Mouse (Mus musculus): Measurements from ENCODE around the gene Gpx4. TPM values are rescaled to one million over a fixed set of nuclear protein-coding genes. Genes with fewer than 3 reads are reported as not detected.

Gene Gpx4
- polyA plus RNA-seq, 1 experiment = not detected

DNA sequence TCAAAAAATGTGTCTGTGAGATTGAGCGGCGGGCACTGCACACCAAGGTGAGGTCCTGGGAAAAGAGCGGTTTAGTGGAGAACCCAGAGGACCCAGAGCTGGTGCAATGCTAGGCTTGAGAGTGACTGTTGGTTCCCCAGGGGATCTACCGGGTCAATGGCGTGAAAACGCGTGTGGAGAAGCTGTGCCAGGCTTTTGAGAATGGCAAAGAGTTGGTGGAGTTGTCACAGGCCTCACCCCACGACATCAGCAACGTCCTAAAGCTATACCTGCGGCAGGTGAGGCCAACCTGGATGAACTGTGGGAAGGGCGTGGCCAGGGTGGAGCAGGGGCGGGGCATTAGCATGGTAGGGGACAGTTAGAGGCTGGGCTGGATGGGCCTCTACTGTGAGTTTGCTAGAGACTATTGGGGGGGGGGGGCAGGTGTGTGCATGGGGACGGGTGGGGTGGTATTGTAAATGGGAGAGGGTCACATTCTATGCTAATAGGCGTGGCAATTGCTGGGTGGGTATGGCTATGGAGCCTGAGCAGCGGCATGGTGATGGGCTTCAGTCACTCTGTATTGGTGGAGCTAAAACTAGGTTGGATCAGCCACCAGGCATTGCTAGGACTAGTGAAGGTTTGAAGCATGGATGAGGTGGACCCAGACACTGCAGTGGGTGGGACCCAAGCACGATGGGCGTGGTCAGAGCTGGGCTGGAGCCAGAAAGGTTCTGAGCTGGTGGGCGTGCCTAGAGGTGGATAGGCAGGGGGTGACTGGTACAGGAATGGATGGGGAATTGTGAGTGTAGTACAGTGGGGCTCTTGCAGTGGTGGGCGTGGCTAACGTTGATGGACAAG, 19.1 kb upstream of the Gpx4 start:
- no peak overlapping the region for H3K27ac ChIP-seq (ENCODE audit: insufficient read depth, low read depth, low read length)
- H3K4me3 ChIP-seq (ENCODE audit: insufficient read depth, low read depth, low read length) = no peak overlapping the region
- H3K4me1 ChIP-seq (ENCODE audit: control insufficient read depth, insufficient read depth, low read length) = no peaks in the 10 kb centered on the region
- WGBS = 74% methylated on average over 20 of the region's 20 CpGs
- TF ChIP-seq CTCF (IDR thresholded peaks at IDR 0.05; ENCODE audit: insufficient read depth, low read depth, low read length) = no peak

GRCm38 (mm10) chr10:80028521-80028846, 18.5 kb upstream of the Gpx4 start:
- 94% methylated on average over 13 of the region's 13 CpGs for WGBS
- no peak overlapping the region for H3K27ac ChIP-seq (ENCODE audit: insufficient read depth, low read depth, low read length)
- TF ChIP-seq CTCF (IDR thresholded peaks at IDR 0.05; ENCODE audit: insufficient read depth, low read depth, low read length) = no peak
- TF ChIP-seq POLR2A (IDR thresholded peaks at IDR 0.05; ENCODE audit: insufficient read depth, low read depth, low read length) = no peak
- H3K4me3 ChIP-seq (ENCODE audit: insufficient read depth, low read depth, low read length) = no peak overlapping the region
- H3K4me1 ChIP-seq (ENCODE audit: control insufficient read depth, insufficient read depth, low read length) = no peaks in the 10 kb centered on the region

DNA sequence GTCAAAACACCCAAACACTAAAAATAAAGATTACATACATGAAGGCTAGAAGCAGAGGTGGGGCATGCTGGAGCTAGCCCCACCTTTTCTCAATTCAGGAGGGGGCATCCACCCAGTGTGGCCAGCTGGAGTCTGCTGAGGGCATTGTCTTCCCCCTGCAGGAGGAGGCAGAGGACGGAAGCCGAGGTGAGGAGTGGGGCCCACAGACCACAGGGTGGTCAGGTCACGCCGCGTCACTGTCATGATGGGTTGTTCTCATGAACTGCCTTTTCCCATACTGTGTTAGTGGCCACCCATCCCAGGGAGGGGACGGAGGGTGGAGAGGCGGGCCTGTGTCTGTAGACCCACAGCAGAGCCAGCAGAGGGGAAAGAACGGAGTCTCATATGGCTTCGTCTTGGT, 16.8 kb upstream of the Gpx4 start:
- TF ChIP-seq CTCF (IDR thresholded peaks at IDR 0.05; ENCODE audit: insufficient read depth, low read depth, low read length) (no peak), POLR2A (IDR thresholded peaks at IDR 0.05; ENCODE audit: insufficient read depth, low read depth, low read length) (no peak)
- Histone ChIP-seq H3K4me3 (ENCODE audit: insufficient read depth, low read depth, low read length) (no peak overlapping the region), H3K27ac (ENCODE audit: insufficient read depth, low read depth, low read length) (no peak overlapping the region), H3K4me1 (ENCODE audit: control insufficient read depth, insufficient read depth, low read length) (no peaks in the 10 kb centered on the region)
- 92% methylated on average over 9 of the region's 9 CpGs for WGBS

- Histone ChIP-seq H3K27ac (ENCODE audit: insufficient read depth, low read depth, low read length) (no peak overlapping the region), H3K4me1 (ENCODE audit: control insufficient read depth, insufficient read depth, low read length) (no peaks in the 10 kb centered on the region), H3K4me3 (ENCODE audit: insufficient read depth, low read depth, low read length) (no peak overlapping the region)
- TF ChIP-seq CTCF (IDR thresholded peaks at IDR 0.05; ENCODE audit: insufficient read depth, low read depth, low read length) (no peak), POLR2A (IDR thresholded peaks at IDR 0.05; ENCODE audit: insufficient read depth, low read depth, low read length) (no peak)
- 85% methylated on average over 17 of the region's 17 CpGs for WGBS
Observed at GRCm38 (mm10) chr10:80030736-80031135, 16.2 kb upstream of the Gpx4 start.

DNA sequence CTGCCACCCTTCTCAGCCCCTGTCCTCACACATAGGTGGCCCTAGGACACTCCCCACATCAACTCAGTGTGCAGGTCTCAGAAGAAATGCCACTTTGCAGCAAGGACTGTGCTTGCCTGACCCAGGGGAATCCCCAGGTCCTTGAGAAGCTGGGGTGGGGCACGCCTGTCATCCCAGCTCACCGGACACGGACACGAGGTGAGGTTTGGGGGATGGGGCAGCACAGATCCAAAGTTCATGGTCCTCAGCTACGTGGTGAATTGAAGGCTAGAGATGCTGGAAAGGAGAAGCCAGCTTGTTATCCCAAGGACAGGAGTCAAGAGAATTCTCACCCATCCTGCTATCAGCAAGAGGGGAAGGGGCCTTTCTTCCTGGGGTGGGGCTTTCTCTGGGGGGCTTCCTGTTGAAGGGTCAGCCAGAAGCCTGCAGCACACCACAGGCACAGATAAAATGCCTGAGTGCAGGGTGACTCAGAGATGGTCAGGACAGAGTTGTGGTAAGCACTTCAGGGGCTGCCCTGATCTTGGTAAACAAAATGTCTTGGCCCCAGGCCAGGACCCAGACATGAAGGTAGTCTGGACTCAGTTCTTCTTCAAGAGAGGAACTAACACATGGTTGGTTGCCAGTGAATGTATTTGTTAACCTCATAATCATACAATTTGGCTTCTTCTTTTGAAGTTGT, 14.0 kb upstream of the Gpx4 start:
- Histone ChIP-seq H3K27ac (ENCODE audit: insufficient read depth, low read depth, low read length) (no peak overlapping the region), H3K4me1 (ENCODE audit: control insufficient read depth, insufficient read depth, low read length) (peaks cover 5% of the 10 kb centered on the region), H3K4me3 (ENCODE audit: insufficient read depth, low read depth, low read length) (no peak overlapping the region)
- TF ChIP-seq POLR2A (IDR thresholded peaks at IDR 0.05; ENCODE audit: insufficient read depth, low read depth, low read length) = no peak
- no peak for TF ChIP-seq CTCF (IDR thresholded peaks at IDR 0.05; ENCODE audit: insufficient read depth, low read depth, low read length)
- 65% methylated on average over 5 of the region's 5 CpGs for WGBS

- Histone ChIP-seq H3K4me1 (ENCODE audit: control insufficient read depth, insufficient read depth, low read length) (peaks cover 13% of the 10 kb centered on the region), H3K27ac (ENCODE audit: insufficient read depth, low read depth, low read length) (no peak overlapping the region), H3K4me3 (ENCODE audit: insufficient read depth, low read depth, low read length) (no peak overlapping the region)
- TF ChIP-seq POLR2A (IDR thresholded peaks at IDR 0.05; ENCODE audit: insufficient read depth, low read depth, low read length) (no peak), CTCF (IDR thresholded peaks at IDR 0.05; ENCODE audit: insufficient read depth, low read depth, low read length) (no peak)
- WGBS = 46% methylated on average over 9 of the region's 9 CpGs
Observed at GRCm38 (mm10) chr10:80033511-80034391, 13.2 kb upstream of the Gpx4 start.

- no peak overlapping the region for H3K27ac ChIP-seq (ENCODE audit: insufficient read depth, low read depth, low read length)
Observed at GRCm38 (mm10) chr10:80035148-80035547, 11.8 kb upstream of the Gpx4 start.

DNA sequence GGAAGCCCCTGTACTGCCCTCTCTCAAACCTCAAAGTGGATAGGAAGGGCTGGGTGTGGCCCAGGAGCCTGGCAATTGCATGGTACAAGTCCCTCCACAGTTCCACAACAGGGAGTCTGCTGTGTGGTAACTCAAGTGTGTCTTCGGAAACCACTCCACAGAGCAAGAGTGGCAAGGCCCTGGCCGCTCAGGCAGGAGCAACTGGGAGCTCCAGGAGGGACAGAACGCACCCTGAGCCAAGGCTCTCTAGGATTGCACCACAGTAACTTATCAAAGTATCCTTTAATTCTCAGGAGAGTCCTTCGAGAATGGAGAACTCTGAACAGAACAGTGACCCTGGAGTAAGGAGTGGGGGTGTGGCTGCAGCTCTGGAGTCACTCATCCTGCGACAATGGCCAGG, 11.3 kb upstream of the Gpx4 start:
- 87% methylated on average over 5 of the region's 5 CpGs for WGBS
- TF ChIP-seq POLR2A (IDR thresholded peaks at IDR 0.05; ENCODE audit: insufficient read depth, low read depth, low read length) (no peak), CTCF (IDR thresholded peaks at IDR 0.05; ENCODE audit: insufficient read depth, low read depth, low read length) (no peak)
- H3K4me3 ChIP-seq (ENCODE audit: insufficient read depth, low read depth, low read length) = no peak overlapping the region
- peaks cover 13% of the 10 kb centered on the region for H3K4me1 ChIP-seq (ENCODE audit: control insufficient read depth, insufficient read depth, low read length)
- H3K27ac ChIP-seq (ENCODE audit: insufficient read depth, low read depth, low read length) = no peak overlapping the region

More at GRCm38 (mm10) chr10:80035148-80035547, 11.8 kb upstream of the Gpx4 start:
- Histone ChIP-seq H3K4me1 (ENCODE audit: control insufficient read depth, insufficient read depth, low read length) (peaks cover 13% of the 10 kb centered on the region), H3K4me3 (ENCODE audit: insufficient read depth, low read depth, low read length) (no peak overlapping the region)
- WGBS = 75% methylated on average over 8 of the region's 8 CpGs
- TF ChIP-seq POLR2A (IDR thresholded peaks at IDR 0.05; ENCODE audit: insufficient read depth, low read depth, low read length) = no peak
- no peak for TF ChIP-seq CTCF (IDR thresholded peaks at IDR 0.05; ENCODE audit: insufficient read depth, low read depth, low read length)

Data from olfactory bulb, adult 2 months (tissue).